Mouse (Mus musculus) stomach, embryonic 15.5 days (tissue): ENCODE measurements around the gene Fam185a. TPM values are rescaled to one million over a fixed set of nuclear protein-coding genes. Genes with fewer than 3 reads are reported as not detected.

Source experiments
- ATAC-seq: fragments of 200-750 bp; cut with Nextera tagmentation; 2 replicates; pipeline ENCODE4 v1.8.0; 2017; ENCODE audit warnings: low read depth, moderate number of reproducible peaks, moderate TSS enrichment; ENCODE audit not compliant: insufficient read depth, low FRiP score
- H3K27ac ChIP-seq: fragments of 300-500 bp; sonication (generic); 2 replicates; pipeline ENCODE4 v1.5.1; 2015; ENCODE audit warnings: mild to moderate bottlenecking, inconsistent platforms
- H3K27me3 ChIP-seq: fragments of 300-500 bp; sonication (generic); replicated peaks from 2 replicates; pipeline ENCODE4 v1.6.1; 2015; ENCODE audit warnings: inconsistent platforms
- H3K36me3 ChIP-seq: fragments of 300-500 bp; sonication (generic); 2 replicates; pipeline ENCODE4 v1.6.1; 2015; ENCODE audit warnings: inconsistent platforms
- H3K4me1 ChIP-seq: fragments of 300-500 bp; sonication (generic); 2 replicates; pipeline ENCODE4 v1.6.1; 2015; ENCODE audit warnings: inconsistent platforms
- H3K4me2 ChIP-seq: fragments of 300-500 bp; sonication (generic); 2 replicates; pipeline ENCODE4 v1.6.1; 2015; ENCODE audit warnings: mild to moderate bottlenecking, inconsistent platforms
- H3K4me3 ChIP-seq: fragments of 300-500 bp; sonication (generic); replicated peaks from 2 replicates; pipeline ENCODE4 v1.5.1; 2015; ENCODE audit warnings: inconsistent platforms
- H3K9ac ChIP-seq: fragments of 300-500 bp; sonication (generic); 2 replicates; pipeline ENCODE4 v1.6.1; 2015; ENCODE audit warnings: inconsistent platforms
- H3K9me3 ChIP-seq: fragments of 300-500 bp; sonication (generic); 2 replicates; pipeline ENCODE4 v1.6.1; 2016; ENCODE audit warnings: inconsistent platforms
- WGBS: fragments of 180-500 bp; shearing (Covaris S2); methylation state at CpG from one replicate; pipeline ENCODE4 v1.1.7; 2015; 5-methylcytosine and 5-hydroxymethylcytosine counted together
- polyA plus RNA-seq: library from polyadenylated mRNA; unstranded; fragments of >200 nt; fragmentation: Nextera tagmentation; extraction: Ambion mirVana; gene quantifications from 2 replicates; pipeline ENCODE4 v1.2.1, GENCODE M21; 2015

Gene Fam185a
- polyA plus RNA-seq, 1 experiment from 2014 or later: 8.8 TPM

DNA sequence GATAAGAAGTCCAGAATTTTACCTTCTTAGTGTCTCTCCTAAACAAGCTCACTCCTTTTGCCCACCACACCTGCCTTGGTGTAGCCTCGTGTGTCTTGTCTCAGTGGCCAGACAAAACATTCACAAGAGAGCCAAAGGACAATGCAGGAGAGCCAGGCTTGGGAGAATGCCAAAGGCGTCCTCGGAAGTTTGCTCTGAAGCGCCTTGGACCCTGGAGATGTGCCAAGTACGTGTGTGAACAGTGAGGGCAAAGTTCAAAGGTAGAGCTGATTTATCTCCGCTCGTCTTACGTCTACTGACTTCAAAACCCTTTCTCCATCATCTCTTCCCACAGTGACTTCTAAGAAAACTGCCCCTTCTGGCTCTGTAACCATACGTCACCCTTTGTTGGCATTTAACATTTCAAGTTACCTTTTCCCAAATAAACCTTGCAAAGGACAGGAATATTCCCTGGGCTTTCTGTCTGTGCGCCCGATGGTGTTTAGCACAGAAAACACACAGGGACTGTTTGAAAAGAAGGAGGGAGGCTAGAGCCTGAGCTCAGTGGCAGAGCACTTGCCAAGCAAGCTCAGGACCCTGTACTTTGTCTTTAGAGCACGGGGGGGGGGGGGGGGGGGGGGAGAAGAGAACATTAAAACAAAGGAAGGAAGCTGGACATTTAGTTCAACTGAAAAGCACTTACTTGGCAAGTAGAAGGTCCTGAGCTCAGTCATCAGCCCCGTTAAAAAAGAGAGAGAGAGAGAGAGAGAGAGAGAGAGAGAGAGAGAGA, 33.0 kb upstream of the Fam185a start:
- no peak overlapping the region for H3K4me2 ChIP-seq
- 0 out of 2 replicates have a peak, but pooled peaks cover 2% of the 10 kb centered on the region for H3K4me1 ChIP-seq
- no peaks in the 10 kb centered on the region for H3K27me3 ChIP-seq
- WGBS: 19% methylated on average over 13 of the region's 13 CpGs
- no peaks in the 10 kb centered on the region for H3K9me3 ChIP-seq
- ATAC-seq: no peak; the same call in 1 of the 2 replicates
- no peak overlapping the region for H3K9ac ChIP-seq
- H3K27ac ChIP-seq: no peak overlapping the region
- no peaks in the 10 kb centered on the region for H3K36me3 ChIP-seq
- H3K4me3 ChIP-seq: no peak overlapping the region

DNA sequence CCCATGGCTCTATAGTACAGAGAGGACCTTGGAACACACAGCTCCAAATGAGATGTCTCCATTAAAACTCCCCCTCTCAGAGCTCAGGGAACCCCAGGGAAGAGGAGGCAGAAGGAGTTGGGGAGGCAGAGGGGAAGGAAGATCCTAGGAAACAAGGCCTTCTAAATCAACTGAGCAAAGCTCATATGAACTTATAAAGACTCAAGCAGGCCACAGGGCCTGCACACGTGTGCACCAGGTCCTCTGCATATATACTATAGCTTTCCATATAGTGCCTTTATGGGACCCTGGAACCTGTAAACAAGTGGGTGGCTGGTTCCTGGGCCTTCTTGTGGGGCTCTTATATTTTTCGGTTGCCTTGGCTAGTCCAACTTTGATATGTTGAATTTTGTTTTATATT, 30.2 kb upstream of the Fam185a start:
- H3K4me2 ChIP-seq: no peak overlapping the region
- ATAC-seq: no peak
- no peak overlapping the region for H3K9ac ChIP-seq
- no peaks in the 10 kb centered on the region for H3K36me3 ChIP-seq
- H3K27me3 ChIP-seq: no peaks in the 10 kb centered on the region
- H3K4me1 ChIP-seq: 0 out of 2 replicates have a peak, but pooled peaks cover 2% of the 10 kb centered on the region
- H3K9me3 ChIP-seq: no peaks in the 10 kb centered on the region
- 84% methylated on average over 2 of the region's 2 CpGs for whole genome bisulfite sequencing
- H3K4me3 ChIP-seq: no peak overlapping the region
- H3K27ac ChIP-seq: no peak overlapping the region

DNA sequence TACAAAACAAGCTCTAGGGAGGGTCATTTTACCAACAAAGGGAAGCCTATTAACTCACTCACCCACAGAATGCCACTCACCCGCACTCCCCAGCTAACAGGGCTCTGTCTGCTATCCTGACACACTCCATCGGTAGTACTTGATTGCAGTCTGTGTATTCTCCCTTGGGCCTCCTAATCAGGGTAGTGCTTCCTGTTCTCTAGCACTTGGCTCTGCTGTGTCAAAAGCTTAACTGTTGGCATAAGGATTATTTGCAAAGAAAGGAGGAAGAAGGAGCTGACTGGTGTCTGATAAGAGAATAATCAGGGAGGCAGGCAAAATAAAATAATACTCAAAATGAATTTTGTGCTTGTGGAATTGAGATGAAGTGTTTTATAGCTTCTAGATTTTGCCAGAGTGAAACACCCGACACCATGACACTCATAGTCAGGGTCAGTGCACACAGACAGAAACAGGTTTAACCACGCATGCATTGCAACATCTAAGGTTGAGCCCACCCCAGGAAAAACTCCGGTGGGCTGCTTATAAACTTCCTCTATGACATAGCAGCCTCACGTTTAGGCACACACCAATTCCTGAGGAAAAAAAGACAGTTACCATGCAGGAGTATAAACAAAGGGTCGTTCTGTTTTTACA, 29.4 kb upstream of the Fam185a start:
- no peak for ATAC-seq
- no peak overlapping the region for H3K4me3 ChIP-seq
- no peak overlapping the region for H3K9ac ChIP-seq
- 28% methylated on average over 7 of the region's 7 CpGs for WGBS
- H3K36me3 ChIP-seq: no peaks in the 10 kb centered on the region
- no peaks in the 10 kb centered on the region for H3K9me3 ChIP-seq
- H3K4me2 ChIP-seq: no peak overlapping the region
- H3K4me1 ChIP-seq: 0 out of 2 replicates have a peak, but pooled peaks cover 2% of the 10 kb centered on the region
- no peaks in the 10 kb centered on the region for H3K27me3 ChIP-seq
- H3K27ac ChIP-seq: no peak overlapping the region

DNA sequence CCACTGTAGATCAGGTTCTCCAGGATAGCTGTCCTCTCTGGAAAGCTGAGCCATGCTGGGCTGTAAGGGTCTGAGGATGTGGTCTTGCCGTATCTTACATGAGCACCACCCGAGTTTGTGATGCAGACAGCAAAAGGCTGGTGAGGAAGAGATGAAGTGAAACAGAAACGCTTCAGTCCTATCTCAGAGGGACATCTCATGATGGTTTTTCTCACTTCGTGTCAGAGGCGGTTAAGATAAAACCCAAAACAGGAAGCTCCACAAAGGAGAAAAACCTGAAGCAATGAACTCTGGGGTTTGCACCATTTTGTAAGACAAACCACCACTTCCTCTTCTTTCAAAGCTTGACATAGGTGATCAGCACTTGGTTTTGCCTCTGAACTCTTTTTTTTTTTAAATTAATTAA, 13.5 kb upstream of the Fam185a start:
- no peak for ATAC-seq
- Histone ChIP-seq H3K27ac (no peak overlapping the region), H3K9me3 (no peaks in the 10 kb centered on the region), H3K4me3 (no peak overlapping the region), H3K27me3 (no peaks in the 10 kb centered on the region), H3K4me2 (no peak overlapping the region), H3K4me1 (no peaks in the 10 kb centered on the region), H3K9ac (no peak overlapping the region), H3K36me3 (no peaks in the 10 kb centered on the region)
- WGBS: 76% methylated on average over 5 of the region's 5 CpGs

DNA sequence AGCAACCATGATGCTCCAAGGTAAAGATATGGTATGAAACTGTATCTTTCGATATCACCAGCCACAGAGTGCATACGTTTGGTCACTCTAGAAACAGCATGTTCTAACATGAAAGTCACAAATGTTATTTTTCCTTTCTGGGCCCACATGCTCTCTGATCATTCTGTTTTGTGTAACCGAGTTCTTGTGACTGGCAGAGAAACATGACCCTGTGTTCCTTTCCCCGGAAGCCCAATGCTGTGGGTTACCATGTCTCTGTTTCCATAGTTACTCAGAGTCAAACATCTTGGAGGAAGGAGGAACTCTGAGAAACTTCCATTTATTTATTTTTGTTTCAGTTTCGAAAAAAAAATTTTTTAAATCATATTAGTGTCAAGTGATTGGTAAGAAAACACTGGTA, 12.7 kb upstream of the Fam185a start:
- 69% methylated on average over 5 of the region's 5 CpGs for WGBS
- H3K9ac ChIP-seq: no peak overlapping the region
- H3K36me3 ChIP-seq: no peaks in the 10 kb centered on the region
- no peak overlapping the region for H3K4me3 ChIP-seq
- H3K27ac ChIP-seq: no peak overlapping the region
- ATAC-seq: no peak
- H3K27me3 ChIP-seq: no peaks in the 10 kb centered on the region
- no peaks in the 10 kb centered on the region for H3K4me1 ChIP-seq
- H3K9me3 ChIP-seq: no peaks in the 10 kb centered on the region
- no peak overlapping the region for H3K4me2 ChIP-seq

DNA sequence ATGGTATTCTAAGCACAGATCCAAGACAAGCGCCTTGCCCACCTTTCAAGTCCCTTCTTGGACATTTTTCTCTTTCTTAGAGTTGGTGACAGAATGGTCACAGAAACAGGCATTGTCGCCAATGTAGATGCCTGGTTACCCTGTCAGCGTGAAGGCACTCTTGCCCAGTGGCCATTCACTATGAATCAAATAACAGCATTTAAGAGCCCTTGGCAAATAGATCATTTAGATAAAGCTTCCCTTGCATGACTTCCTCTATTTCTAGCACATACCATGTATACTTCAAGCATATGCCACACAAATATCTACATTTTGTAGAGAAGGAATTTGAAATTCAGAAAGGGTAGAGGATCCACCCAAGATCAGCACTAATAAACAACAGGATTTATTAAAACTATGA, 11.4 kb upstream of the Fam185a start:
- no peaks in the 10 kb centered on the region for H3K36me3 ChIP-seq
- H3K4me3 ChIP-seq: no peak overlapping the region
- no peaks in the 10 kb centered on the region for H3K27me3 ChIP-seq
- H3K4me1 ChIP-seq: no peaks in the 10 kb centered on the region
- H3K9ac ChIP-seq: no peak overlapping the region
- no peak overlapping the region for H3K4me2 ChIP-seq
- H3K27ac ChIP-seq: no peak overlapping the region
- no peak for ATAC-seq
- WGBS: 90% methylated on average over 3 of the region's 3 CpGs
- H3K9me3 ChIP-seq: no peaks in the 10 kb centered on the region

DNA sequence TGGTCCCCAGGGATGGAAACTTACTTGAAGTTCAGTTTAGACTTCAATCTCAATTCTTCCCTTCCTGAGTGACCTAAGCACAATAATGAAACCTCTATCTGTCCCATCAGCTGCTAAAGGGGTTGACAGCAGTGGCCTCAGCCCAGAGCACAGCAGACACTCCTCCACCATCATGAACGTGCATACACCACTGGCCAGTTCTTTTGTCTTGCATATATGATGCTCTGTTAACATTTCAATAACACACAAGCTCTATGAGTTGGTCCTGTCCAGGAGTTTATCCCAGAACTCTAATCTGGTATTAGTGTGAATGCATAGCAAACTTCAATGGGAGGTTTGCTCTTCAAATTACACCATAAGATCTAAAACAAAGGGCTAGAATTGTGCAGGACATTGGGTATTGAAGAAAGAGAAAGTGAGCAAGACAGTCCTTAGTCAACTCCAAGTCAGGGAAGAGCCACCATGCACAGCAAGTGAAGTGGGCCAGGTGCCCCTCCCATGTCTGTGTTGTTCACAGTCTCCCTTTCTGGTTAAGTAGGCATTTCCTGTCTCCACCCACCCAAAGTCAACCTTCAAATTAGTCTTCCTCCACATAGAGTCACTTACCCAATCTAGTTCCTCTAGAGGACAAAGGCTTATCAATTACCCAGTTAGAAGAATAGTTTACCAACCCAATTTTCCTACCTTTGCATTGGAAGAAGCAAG, 10.5 kb upstream of the Fam185a start:
- no peak overlapping the region for H3K27ac ChIP-seq
- no peak overlapping the region for H3K4me3 ChIP-seq
- no peaks in the 10 kb centered on the region for H3K9me3 ChIP-seq
- no peak overlapping the region for H3K9ac ChIP-seq
- WGBS: 65% methylated on average over 1 of the region's 1 CpGs
- no peaks in the 10 kb centered on the region for H3K27me3 ChIP-seq
- H3K4me1 ChIP-seq: no peaks in the 10 kb centered on the region
- no peak for ATAC-seq
- no peaks in the 10 kb centered on the region for H3K36me3 ChIP-seq
- no peak overlapping the region for H3K4me2 ChIP-seq

DNA sequence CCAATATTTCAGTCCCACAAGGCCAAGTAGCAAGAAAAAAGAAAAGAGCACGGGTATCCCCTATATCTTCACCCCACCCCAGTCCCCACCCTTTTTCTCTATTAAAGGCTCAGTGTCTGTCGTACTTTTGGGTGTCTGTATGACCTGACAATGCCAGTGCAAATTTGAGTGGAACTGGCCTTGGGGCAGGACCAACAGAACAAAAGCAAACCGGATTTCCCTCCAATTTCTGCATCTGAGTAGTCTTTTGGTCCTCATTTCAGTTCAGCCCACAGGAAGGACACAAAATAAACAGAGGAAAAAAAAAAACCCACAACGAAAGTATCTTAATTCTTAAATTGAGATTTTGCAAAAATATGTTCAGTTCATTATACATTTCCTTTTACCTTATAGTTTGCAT, 6.1 kb upstream of the Fam185a start:
- H3K4me3 ChIP-seq: no peak overlapping the region
- H3K36me3 ChIP-seq: no peaks in the 10 kb centered on the region
- 55% methylated on average over 4 of the region's 4 CpGs for WGBS
- H3K27ac ChIP-seq: no peak overlapping the region
- H3K27me3 ChIP-seq: no peaks in the 10 kb centered on the region
- no peak overlapping the region for H3K4me2 ChIP-seq
- ATAC-seq: no peak
- no peaks in the 10 kb centered on the region for H3K9me3 ChIP-seq
- no peak overlapping the region for H3K9ac ChIP-seq
- no peaks in the 10 kb centered on the region for H3K4me1 ChIP-seq

DNA sequence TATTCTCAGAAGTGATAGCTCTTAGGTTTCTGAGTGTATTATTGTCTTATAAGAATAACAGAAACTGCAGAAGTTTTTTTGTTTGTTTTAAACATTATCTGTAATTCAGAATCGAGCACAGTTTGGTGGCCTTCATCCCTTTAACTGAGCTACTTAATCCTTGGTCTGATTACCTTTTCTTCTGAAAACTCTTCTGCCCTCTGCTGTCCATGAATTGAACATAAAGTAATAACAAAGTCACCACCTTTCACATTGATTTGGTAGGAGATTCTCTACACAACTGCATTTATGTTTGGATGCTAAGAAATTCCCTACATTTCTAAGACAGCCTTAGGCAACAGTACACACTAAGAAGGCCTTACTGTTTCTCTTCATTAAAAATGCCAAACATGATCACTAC, 4.1 kb upstream of the Fam185a start:
- Histone ChIP-seq H3K4me1 (no peaks in the 10 kb centered on the region; the same call in 1 of the 2 replicates), H3K4me3 (no peak overlapping the region), H3K36me3 (no peaks in the 10 kb centered on the region), H3K9ac (no peak overlapping the region), H3K27me3 (no peaks in the 10 kb centered on the region), H3K27ac (no peak overlapping the region), H3K9me3 (no peaks in the 10 kb centered on the region), H3K4me2 (no peak overlapping the region)
- no peak for ATAC-seq
- 18% methylated on average over 1 of the region's 1 CpGs for WGBS

DNA sequence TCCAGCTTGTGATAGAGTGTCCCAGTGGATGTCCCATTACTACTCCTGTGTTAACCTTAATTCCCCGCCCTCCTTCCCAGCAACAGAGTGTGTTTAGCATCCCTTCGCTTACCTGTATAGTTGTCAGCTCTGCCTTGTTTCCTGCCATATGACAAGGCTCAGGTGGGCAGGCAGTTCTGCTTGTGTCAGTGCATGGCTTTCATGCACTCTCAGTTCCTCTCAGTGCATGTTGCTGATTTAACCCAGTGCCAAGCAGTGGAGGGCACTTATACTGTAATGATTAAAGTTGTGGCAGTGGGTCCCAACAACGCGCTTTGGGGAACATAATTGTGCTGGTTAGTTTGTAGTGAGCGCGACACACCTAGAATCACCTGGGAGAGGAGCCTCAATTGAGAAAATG, 1.9 kb downstream of the Fam185a start:
- Histone ChIP-seq H3K27me3 (no peaks in the 10 kb centered on the region), H3K4me1 (peaks cover 7% of the 10 kb centered on the region; the same call in 1 of the 2 replicates), H3K4me2 (peak overlapping the region; percentile 97), H3K9me3 (no peaks in the 10 kb centered on the region), H3K9ac (no peak overlapping the region), H3K27ac (no peak overlapping the region), H3K36me3 (no peaks in the 10 kb centered on the region), H3K4me3 (no peak overlapping the region)
- no peak for ATAC-seq
- WGBS: 96% methylated on average over 6 of the region's 6 CpGs

DNA sequence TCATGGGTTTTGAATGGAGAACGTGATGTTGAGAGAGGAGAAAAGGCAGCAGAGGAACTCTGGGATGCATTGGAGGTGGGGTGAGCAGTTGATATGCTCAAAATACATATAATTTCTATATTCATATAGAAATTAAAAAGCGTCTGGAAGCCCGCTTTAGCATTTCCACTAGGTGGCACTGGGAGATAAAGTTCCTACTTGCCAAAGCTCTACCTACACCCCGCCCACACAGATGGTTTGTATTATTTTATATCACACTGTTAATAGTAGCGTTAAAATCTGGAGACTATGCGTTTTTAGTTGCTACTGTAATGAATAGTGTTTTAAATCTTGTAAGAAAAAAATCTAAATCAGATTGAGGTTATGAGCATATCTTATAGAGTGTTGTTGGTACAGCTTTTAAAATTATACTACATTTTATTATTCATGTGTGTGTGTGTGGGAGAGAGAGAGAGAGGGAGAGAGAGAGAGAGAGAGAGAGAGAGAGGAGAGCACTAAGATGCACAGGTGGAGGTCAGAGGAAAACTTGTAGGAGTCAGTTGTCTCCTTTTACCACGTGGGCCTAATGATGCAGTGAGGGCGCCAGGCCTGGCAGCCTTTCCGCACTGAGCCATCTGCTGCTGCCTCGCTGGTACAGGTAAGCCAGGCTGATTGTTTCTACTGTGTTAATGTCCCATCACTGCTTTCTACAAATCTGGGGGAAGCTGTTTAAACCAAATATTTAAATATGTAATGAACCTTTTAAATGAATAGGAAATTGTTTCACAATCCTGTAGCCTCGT, 9.6 kb downstream of the Fam185a start:
- WGBS: 71% methylated on average over 11 of the region's 11 CpGs
- ATAC-seq: peak; percentile 66; the same call in 1 of the 2 replicates
- Histone ChIP-seq H3K27me3 (no peaks in the 10 kb centered on the region), H3K9ac (no peak overlapping the region), H3K4me1 (no peaks in the 10 kb centered on the region), H3K4me2 (no peak overlapping the region), H3K27ac (no peak overlapping the region), H3K4me3 (no peak overlapping the region), H3K9me3 (no peaks in the 10 kb centered on the region), H3K36me3 (no peaks in the 10 kb centered on the region)
